Mouse (Mus musculus) layer of hippocampus, adult 2 months (tissue): ENCODE measurements at regions not wholly inside any gene's neighbourhood (a gene's known extent, or its start where the extent isn't known, plus 50 kb on each side); places are given as distances from the start of the nearest gene placed in this dataset.

Experiments
- DNase-seq, 2 experiments: peaks; one replicate each; pipeline ENCODE4 v3.0.0; 2022; ENCODE audit warnings: low spot score in 2 of 2
- H3K27ac ChIP-seq: fragments of 200-600 bp; 2 replicates; pipeline ENCODE4 v1.8.1; 2022
- H3K4me3 ChIP-seq: fragments of 200-600 bp; 2 replicates; pipeline ENCODE4 v1.8.1; 2022; ENCODE audit warnings: mild to moderate bottlenecking
- CTCF ChIP-seq: fragments of 200-600 bp; conservative IDR thresholded peaks from 2 replicates; pipeline ENCODE4 v1.8.1; 2022; ENCODE audit warnings: antibody characterized with exemption, mild to moderate bottlenecking, moderate library complexity

DNA sequence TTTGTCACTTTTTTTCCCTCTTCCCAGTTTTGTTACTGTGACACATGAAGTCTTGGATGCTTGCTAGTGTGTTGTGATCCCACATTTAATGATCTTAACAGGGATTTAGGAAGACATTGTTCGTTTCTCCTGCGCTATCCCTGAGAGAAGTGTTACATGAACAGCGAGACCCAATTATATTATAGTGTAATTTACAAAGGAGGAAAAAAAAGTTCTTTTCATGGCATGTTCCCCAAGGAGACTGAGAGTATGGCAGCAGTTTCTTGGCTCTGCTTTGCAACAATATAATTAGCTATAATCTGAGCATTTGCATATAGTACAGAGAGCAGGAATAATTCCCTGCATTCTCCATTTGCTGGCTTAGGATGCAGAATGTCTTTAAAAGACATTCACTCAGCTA is 168.6 kb downstream of the Insc start:
- Histone ChIP-seq H3K27ac (no peak overlapping the region), H3K4me3 (no peak overlapping the region)
- TF ChIP-seq CTCF = no peak
- DNase-seq = no peak

DNA sequence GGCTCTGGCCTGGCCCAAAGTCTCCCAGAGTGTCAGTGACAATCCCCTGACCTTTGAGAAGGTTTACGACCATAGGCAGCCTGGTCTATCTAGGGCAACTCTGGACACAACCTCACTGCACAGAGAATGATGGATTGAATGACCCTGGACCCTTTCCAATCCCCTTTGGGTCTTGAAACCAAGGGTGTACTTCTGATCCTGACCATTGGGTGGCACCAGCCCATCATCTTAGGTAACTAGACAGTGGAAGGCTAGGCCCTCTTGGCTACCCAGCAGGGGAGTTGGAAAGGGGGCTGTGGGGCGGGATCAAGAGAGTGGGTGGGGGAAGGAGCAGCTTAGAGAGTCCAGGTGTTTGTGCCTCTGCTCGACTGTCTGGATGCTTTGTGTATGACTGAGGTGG is 178.7 kb downstream of the Insc start:
- TF ChIP-seq CTCF = peak; percentile 87
- H3K27ac ChIP-seq = no peak overlapping the region

DNA sequence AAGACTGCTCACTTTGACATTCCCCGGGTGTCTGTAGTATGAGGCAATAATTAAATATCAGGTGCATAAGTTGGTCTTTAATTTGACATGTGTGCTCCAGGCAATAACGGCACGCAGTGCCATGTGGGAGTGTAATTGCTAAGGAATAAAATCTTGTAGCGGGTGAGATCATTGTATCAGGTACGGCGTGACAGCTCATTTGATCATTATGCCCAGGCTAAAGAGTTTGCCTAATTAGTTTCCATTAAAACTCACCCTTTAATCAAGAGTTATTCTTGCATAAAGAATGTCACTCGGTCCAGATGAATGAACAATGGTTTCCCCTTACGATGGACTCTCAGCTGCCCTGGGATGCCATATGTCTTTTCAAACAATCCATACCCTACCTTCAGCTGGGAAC is 190.4 kb downstream of the Insc start:
- no peak overlapping the region for H3K4me3 ChIP-seq
- no peak for TF ChIP-seq CTCF
- no peak overlapping the region for H3K27ac ChIP-seq
- DNase-seq = no peak

More for the DNA sequence above, 178.7 kb downstream of the Insc start:
- DNase-seq = peak; percentile 28 to 76
- no peak overlapping the region for H3K4me3 ChIP-seq

DNA sequence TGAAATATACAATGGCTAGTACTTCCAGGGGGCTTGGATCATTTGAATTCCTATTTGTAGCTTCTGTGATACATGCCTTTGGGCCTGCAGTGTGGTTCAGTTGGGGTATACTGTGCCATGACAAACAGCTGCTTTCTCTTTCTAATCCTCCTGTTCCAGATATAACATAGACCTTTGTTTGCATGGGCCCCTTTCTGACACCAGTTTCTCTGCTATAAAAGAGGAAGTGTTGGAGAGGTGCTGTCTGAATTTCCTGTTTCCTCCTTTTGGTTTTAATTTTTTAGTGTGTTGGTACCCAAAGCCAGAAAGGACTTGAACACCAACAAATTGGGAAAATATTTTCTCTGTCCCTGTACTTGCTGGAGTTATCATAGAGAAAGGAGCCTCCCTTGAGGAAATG is 207.3 kb downstream of the Insc start:
- no peak overlapping the region for H3K4me3 ChIP-seq
- DNase-seq = no peak
- no peak for TF ChIP-seq CTCF
- H3K27ac ChIP-seq = no peak overlapping the region

DNA sequence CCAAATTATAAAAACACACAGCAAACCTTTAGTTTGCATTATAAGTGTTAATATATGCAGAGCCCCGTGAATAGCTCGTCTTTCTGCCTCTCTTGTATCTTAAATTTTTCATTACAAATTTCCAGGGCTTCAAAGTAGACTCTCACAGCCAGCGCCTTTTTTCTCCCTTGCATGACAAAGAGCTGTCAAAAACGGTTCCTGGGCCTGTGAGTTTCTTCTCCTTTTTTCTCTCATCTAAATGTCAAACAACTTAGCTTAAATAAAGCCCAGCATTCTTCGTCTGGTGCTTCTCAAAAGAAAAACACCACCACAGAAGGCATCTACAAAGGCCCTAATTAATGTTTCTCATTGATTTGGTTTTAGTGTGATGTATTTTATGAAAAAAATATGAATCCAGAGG is 219.7 kb downstream of the Insc start:
- peak in 1 of 2 experiments; percentile 1 for DNase-seq
- no peak overlapping the region for H3K4me3 ChIP-seq
- H3K27ac ChIP-seq = no peak overlapping the region
- no peak for TF ChIP-seq CTCF

DNA sequence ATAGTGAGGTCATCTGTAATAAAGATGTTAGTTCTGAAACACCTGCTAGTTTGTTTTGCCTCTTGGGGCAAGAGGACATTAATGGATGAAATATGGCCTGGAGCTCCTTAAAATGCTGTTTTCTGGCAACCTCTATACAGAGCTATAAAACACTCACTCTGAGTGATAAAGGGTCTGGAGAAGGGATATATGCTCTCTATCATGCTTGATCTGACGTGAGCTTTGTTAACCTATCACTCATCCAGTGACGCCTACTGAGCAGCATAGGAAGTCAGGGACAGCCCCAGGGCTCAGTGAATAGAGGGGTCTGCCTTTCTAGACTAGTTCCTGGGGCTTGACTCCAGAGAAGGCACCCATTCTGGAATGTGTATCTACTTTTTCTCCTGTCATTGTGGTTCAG is 222.4 kb downstream of the Insc start:
- Histone ChIP-seq H3K27ac (no peak overlapping the region), H3K4me3 (no peak overlapping the region)
- no peak for DNase-seq
- no peak for TF ChIP-seq CTCF

DNA sequence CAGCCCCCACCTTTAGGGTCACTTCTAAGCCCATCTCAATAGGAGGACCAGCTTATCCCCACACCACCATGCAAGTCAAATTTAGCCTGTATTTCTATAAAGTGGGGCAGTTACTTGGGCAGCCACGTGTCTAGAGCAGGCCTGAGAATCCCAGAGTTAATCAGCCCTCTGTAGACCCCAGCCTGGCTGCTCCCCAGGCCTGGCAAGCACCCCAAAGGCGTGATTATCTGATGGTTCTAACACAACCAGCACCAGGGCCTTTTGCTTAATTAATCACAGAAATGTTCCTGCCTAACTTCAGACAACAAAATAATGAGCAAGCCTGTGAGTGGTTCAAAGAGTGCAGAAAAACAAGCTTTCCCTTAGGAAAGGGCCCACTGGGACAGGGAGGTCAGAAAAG is 243.0 kb downstream of the Insc start:
- no peak overlapping the region for H3K4me3 ChIP-seq
- TF ChIP-seq CTCF = no peak
- H3K27ac ChIP-seq = no peak overlapping the region
- no peak for DNase-seq

DNA sequence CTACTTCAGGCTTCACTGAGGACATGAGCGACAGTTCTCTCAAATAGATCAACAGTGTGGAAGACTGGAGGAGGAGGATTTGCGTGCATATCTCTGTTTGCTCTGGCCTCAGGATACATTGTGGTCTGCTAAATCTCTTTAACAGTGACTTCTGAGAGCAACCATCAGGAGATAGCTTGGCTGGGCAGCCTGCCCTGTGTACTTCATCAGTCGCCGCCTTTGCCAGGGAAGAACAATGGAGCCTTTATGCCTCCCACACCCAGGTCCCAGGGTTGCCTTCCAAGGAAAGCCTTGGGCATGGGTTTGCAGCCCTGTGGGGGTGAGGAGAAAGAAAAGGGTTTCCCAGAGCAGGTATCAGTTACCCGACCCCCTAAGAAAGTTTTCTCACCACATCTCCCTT is 247.8 kb downstream of the Insc start:
- no peak for DNase-seq
- Histone ChIP-seq H3K4me3 (no peak overlapping the region), H3K27ac (no peak overlapping the region)
- no peak for TF ChIP-seq CTCF

DNA sequence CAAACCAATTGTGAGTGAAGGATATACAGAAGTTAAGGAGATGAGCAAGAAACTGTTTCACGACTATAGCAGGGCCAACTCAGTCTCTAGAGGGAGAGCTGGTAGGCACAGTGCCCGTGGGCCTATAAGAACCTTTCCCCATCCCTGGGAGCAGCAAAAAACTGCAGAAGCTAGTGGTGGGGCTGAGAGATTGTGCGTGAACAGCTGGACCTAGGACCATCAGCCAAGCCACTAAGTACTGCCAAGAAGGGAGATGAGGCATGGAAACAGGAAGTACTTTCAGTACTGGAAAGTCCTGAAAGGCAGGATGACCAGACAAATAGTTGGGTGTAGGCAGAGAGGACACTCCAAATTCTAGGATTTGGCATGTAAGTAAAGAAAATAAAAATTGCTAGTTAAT is 248.9 kb downstream of the Insc start:
- no peak for TF ChIP-seq CTCF
- Histone ChIP-seq H3K4me3 (no peak overlapping the region), H3K27ac (no peak overlapping the region)
- no peak for DNase-seq

DNA sequence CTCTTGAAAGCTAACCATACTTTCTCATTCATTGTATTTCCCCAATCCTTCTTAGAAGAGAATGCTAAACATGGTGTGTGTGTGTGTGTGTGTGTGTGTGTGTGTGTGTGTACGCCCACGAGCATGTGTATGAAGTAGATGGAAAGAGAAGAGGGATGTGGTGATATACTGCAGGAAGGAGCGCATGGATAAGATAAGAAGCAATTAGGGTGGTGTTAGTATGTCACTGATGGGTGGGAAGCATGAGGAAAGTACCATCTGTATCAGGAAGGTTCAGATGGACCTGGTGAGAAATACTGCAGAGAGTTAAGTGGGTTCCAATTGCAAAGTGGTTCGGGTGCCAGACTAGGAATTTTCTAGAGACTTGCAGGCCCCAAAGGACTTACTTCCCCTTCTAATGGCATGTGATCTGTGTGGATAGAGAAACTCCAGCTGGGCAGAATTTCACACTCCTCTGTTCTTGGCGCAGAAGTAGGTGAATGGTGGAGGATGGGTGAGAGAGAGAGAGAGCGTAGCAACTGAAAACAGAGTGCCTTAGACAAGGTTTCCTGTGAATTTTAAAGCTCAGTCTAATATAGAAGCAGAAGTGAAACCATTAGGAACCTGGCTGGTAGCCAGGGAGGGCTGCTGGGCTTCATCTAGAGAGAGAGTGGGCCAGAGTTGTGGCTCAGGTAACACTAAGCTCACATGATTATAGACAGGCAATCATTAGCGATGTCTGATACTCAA is 257.5 kb downstream of the Insc start:
- DNase-seq = peak in 1 of 2 experiments; percentile 10

DNA sequence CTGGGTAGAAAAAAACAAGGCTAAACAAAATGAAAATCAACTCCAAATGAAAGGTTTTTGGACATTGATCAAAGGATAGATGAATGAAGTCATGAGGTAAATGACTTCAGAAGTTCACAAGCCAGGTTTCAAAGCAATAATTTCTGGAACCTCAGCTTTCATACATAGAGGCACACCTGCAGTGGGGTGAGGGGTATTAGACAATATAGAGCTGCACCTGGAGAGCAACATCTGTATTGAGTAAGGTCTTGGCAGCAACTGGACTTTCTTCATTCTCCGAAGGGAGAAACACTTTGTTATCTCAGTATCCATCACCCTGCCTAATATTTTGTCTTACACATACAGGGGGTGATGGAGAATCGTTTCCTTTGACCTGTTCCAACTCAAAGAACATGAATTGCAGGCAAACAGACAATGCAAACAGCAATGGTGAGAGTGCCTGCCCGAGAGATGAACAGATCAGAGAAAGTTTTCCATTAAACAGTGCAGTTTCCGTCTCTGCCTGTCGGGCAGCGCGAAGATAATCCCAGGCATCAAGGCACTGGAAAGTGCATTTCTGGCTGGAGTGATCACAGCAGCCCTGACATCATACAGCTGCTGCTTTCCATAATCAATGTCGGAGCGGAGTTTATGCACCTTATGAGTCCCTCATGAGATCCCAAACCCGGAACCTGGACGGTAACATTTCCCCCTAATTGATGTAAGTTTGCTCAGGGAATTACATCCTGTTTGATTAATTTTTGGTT is 270.9 kb downstream of the Insc start:
- Histone ChIP-seq H3K27ac (no peak overlapping the region), H3K4me3 (no peak overlapping the region)
- no peak for DNase-seq
- no peak for TF ChIP-seq CTCF

More for the DNA sequence above, 257.5 kb downstream of the Insc start:
- no peak overlapping the region for H3K27ac ChIP-seq
- no peak for TF ChIP-seq CTCF
- no peak overlapping the region for H3K4me3 ChIP-seq

DNA sequence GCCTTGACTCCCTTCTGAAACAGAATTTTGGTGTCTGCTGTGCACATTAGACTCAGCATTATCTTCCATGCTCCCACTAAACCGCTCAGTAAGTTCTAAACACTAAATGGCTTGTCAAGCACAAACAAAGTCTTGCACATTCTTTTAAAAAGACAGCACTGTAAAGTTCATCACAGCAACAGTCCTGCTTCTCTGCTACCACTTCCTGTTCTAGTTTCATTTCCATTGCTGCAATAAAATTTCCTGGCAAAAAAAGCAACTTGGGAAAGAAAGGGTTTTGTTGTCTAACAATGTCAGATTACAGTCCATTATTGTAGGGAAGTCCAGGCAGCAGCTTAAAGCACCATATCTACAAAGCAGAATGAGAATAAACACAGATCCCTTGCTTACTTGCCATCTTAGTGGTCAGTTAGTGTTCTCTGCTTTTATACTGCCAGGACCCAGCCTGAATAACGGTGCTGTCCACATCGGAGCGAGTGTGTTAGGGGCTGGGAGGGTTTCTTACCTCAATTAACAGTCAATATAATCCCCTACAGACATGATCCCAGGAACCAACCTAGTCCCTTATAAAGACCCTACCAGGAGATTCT is 276.0 kb downstream of the Insc start:
- Histone ChIP-seq H3K27ac (no peak overlapping the region), H3K4me3 (no peak overlapping the region)
- DNase-seq = no peak
- TF ChIP-seq CTCF = no peak

DNA sequence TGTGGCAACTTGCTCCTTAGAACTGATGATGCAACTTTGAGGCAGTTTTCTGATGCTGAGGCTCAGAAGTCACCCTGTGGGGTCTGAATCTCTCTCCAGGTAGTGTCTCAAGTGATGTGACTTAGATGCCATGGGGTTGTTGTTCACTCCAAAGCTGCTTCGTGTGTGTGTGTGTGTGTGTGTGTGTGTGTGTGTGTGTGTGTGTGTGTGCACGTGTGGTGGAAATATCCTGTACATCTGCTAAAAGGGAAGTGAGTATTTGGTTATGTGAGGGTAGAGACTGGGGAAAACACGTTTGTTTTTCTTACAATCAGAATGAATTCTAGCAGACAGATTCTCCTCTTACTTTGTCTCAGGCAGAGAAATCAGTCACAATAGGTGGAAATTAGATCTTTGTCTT is 276.5 kb downstream of the Insc start:
- no peak overlapping the region for H3K27ac ChIP-seq
- no peak overlapping the region for H3K4me3 ChIP-seq
- no peak for DNase-seq
- TF ChIP-seq CTCF = no peak

DNA sequence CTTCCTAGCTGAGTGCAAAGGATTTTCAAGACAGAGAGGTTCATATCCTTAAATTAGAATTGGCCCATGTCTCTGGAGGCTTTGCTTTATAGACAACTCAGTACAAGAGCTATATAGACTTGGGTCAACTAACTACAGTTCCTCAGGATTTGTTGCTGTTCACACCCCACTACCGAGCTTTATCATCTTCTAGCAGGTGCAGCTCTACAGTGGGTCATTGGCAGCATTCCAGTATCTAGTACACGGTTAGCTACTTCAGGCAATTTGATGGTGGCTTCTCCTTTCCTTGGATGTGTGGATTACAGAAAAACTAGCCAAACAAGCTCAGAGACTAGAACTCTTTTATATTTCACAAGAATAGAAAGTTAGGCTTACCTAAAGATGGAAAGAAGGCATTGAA is 282.3 kb downstream of the Insc start:
- Histone ChIP-seq H3K4me3 (no peak overlapping the region), H3K27ac (no peak overlapping the region)
- DNase-seq = no peak
- no peak for TF ChIP-seq CTCF
